Mouse (Mus musculus) left cerebral cortex, postnatal 10 days (tissue): ENCODE results near the gene Gm49358. TPM values are rescaled to one million over a fixed set of nuclear protein-coding genes. Genes with fewer than 3 reads are reported as not detected.

ENCODE experiments used
- DNase-seq, 2 experiments: peaks; one replicate each; pipeline ENCODE4 v3.0.0; 2021 to 2022; ENCODE audit warnings: low spot score in 2 of 2, mixed read lengths in 1 of 2; ENCODE audit errors: extremely low spot score in 1 of 2
- intact Hi-C: fragments of 180-260 bp; cut with DNase I; formaldehyde crosslinking; loops from one replicate; pipeline ENCODE4 v1.15.1; 2025
- total RNA-seq, 2 experiments: library from RNA; stranded (reverse); gene quantifications; 2 replicates each; pipeline ENCODE4 v1.2.3; 2021

The Gm49358 gene
- 10 to 100 TPM; 20.2 to 24.7 TPM for total RNA-seq

- intact Hi-C loops, result no loop called here
- no peak for DNase-seq
These were observed at the start of gene Gm49358 for GRCm38 (mm10) chr10:86763672-86764071. TSS of gene Gm49358 (plus strand) at chr10:86763972.

- intact Hi-C loops, result no loop called here
- DNase-seq, result peak; percentile 10 to 59
These were observed 36.2 kb upstream of the Gm49358 start for GRCm38 (mm10) chr10:86727548-86727980.

GRCm38 (mm10) chr10:86728176-86728575, 35.6 kb upstream of the Gm49358 start:
- DNase-seq, result peak in 1 of 2 experiments; percentile 32
- intact Hi-C loops, result no loop called here

- DNase-seq, result peak; percentile 76 to 85
- intact Hi-C loops, result loop anchor here (10.0 kb wide), 1 partner anchor 256 kb away; no protein-coding TSS in a partner anchor
These were observed 32.8 kb upstream of the Gm49358 start for GRCm38 (mm10) chr10:86730823-86731499.

GRCm38 (mm10) chr10:86731500-86731863, 32.3 kb upstream of the Gm49358 start:
- intact Hi-C loops, result loop anchor here (10.0 kb wide), 1 partner anchor 257 kb away; no protein-coding TSS in a partner anchor
- no peak for DNase-seq

- intact Hi-C loops, result loop anchor here (10.0 kb wide), 1 partner anchor 260 kb away; no protein-coding TSS in a partner anchor
- DNase-seq, result no peak
These were observed 28.7 kb upstream of the Gm49358 start for GRCm38 (mm10) chr10:86735036-86735435.

GRCm38 (mm10) chr10:86742918-86743317, 20.9 kb upstream of the Gm49358 start:
- DNase-seq, result no peak
- intact Hi-C loops, result no loop called here

GRCm38 (mm10) chr10:86744306-86744705, 19.5 kb upstream of the Gm49358 start:
- no peak for DNase-seq
- intact Hi-C loops, result no loop called here

- intact Hi-C loops, result no loop called here
- no peak for DNase-seq
These were observed 7.8 kb upstream of the Gm49358 start for GRCm38 (mm10) chr10:86755816-86756502.

- no peak for DNase-seq
- intact Hi-C loops, result no loop called here
These were observed 6.0 kb upstream of the Gm49358 start for GRCm38 (mm10) chr10:86757724-86758123.

GRCm38 (mm10) chr10:86758211-86758610, 5.6 kb upstream of the Gm49358 start:
- DNase-seq, result no peak
- intact Hi-C loops, result no loop called here

GRCm38 (mm10) chr10:86761236-86761635, 2.5 kb upstream of the Gm49358 start:
- intact Hi-C loops, result no loop called here
- no peak for DNase-seq

- no peak for DNase-seq
- intact Hi-C loops, result no loop called here
These were observed 1.9 kb upstream of the Gm49358 start for GRCm38 (mm10) chr10:86761722-86762383.

GRCm38 (mm10) chr10:86762384-86762730, 1.4 kb upstream of the Gm49358 start:
- DNase-seq, result no peak
- intact Hi-C loops, result no loop called here

- DNase-seq, result no peak
- intact Hi-C loops, result no loop called here
These were observed 1.7 kb downstream of the Gm49358 start for GRCm38 (mm10) chr10:86765344-86765966.

GRCm38 (mm10) chr10:86769216-86769615, 5.4 kb downstream of the Gm49358 start:
- intact Hi-C loops, result no loop called here
- no peak for DNase-seq

GRCm38 (mm10) chr10:86769797-86770196, 6.0 kb downstream of the Gm49358 start:
- DNase-seq, result peak in 1 of 2 experiments; percentile 34
- intact Hi-C loops, result loop anchor here (10.0 kb wide), 1 partner anchor 205 kb away; no protein-coding TSS in a partner anchor

GRCm38 (mm10) chr10:86771701-86772100, 7.9 kb downstream of the Gm49358 start:
- intact Hi-C loops, result loop anchor here (10.0 kb wide), 1 partner anchor 203 kb away; no protein-coding TSS in a partner anchor
- no peak for DNase-seq

- intact Hi-C loops, result loop anchor here (10.0 kb wide), 1 partner anchor 203 kb away; no protein-coding TSS in a partner anchor
- peak in 1 of 2 experiments; percentile 40 for DNase-seq
These were observed 8.5 kb downstream of the Gm49358 start for GRCm38 (mm10) chr10:86772231-86772631.
